Comparison of ENCODE assay signal across 21 mouse cellular contexts in genomic region chr3:98118252-98118651, GRCm38 (mm10). TPM values are rescaled to one million over a fixed set of nuclear protein-coding genes. Genes with fewer than 3 reads are reported as not detected.
DNase-seq lines count a peak whose midpoint lies in the region; ATAC-seq lines count a peak whose summit lies in the region.
"Had no signal": no experiment of that assay in that cellular context is flagged by ENCODE, and none has a peak within 500 bp of the region (broad histone marks: within the 10 kb centered on the region; RNA-seq: fewer than 3 reads in every experiment).

No protein-coding gene starts in this region.

- no peak for DNase-seq in frontal cortex, postnatal 25 days (ENCODE audit: low spot score in 2 of 2)
- peak; percentile 23 for DNase-seq in telencephalon, adult 2 months (ENCODE audit: low read depth, low spot score)
- no peak for DNase-seq in heart, postnatal 14 days
- DNase-seq: adrenal gland, adult 2 months; adrenal gland, adult 8-10 months; adrenal gland, postnatal 10 days; adrenal gland, postnatal 14 days; adrenal gland, postnatal 25 days; adrenal gland, postnatal 36 days; B cell, adult 2 months; cerebellum, adult 11 months; cerebellum, adult 11-12 months; cerebellum, adult 18-20 months had no signal

- ATAC-seq in frontal cortex, adult (ENCODE audit: low TSS enrichment) = peak; percentile 90
- ATAC-seq: activated CD4-positive, CD25-positive, alpha-beta regulatory T cell, adult 4 months; CD4-positive, CD25-positive, alpha-beta regulatory T cell, adult 4 months; Patski had no signal

- intact Hi-C loops in heart, postnatal 14 days (cut with DNase I) = no loop called here

RNA-seq across cellular contexts. Expression of gene Adam30, which starts 42.2 kb away (rescaled TPM):
- total RNA-seq in heart, postnatal 14 days (2021) = under 1 TPM in 1 of 2 experiments, not detected in 1; 0.15 TPM
- total RNA-seq: adrenal gland, adult 18-20 months; adrenal gland, adult 2 months; adrenal gland, adult 8-10 months; adrenal gland, postnatal 10 days; adrenal gland, postnatal 14 days; adrenal gland, postnatal 25 days; adrenal gland, postnatal 36 days; adrenal gland, postnatal 4 days; CH12.LX; MEL had no signal
